Mouse (Mus musculus) brain, embryonic 14.5 days (tissue): ENCODE results near the gene Mrpl37.

Source experiments
- CTCF ChIP-seq: fragments of 200-500 bp; IDR thresholded peaks from 2 replicates; pipeline ENCODE4 v1.5.1; 2012; ENCODE audit warnings: inconsistent platforms, mild to moderate bottlenecking, moderate library complexity, borderline replicate concordance; ENCODE audit not compliant: insufficient read depth, insufficient read length; ENCODE audit errors: extremely low read depth
- POLR2A ChIP-seq: fragments of 200-500 bp; IDR thresholded peaks from 2 replicates; pipeline ENCODE4 v1.6.1; 2012; ENCODE audit warnings: mild to moderate bottlenecking, inconsistent platforms, borderline replicate concordance; ENCODE audit not compliant: poor library complexity, insufficient read depth, insufficient read length, severe bottlenecking; ENCODE audit errors: extremely low read depth

GRCm38 (mm10) chr4:107021464-107021863 is 45.2 kb downstream of the Mrpl37 start:
- no peak for TF ChIP-seq POLR2A
- TF ChIP-seq CTCF: peak; percentile 3; the same call in 1 of the 2 replicates
